Mouse (Mus musculus) spleen, adult 2 months (tissue): ENCODE results near the gene Pdxp.

Experiments
- CTCF ChIP-seq: fragments of 200-500 bp; IDR thresholded peaks from 2 replicates; pipeline ENCODE4 v1.5.1; 2011; ENCODE audit warnings: mild to moderate bottlenecking, inconsistent platforms; ENCODE audit not compliant: insufficient read depth, insufficient read length, insufficient replicate concordance; ENCODE audit errors: extremely low read depth
- POLR2A ChIP-seq: fragments of 200-500 bp; IDR thresholded peaks from 2 replicates; pipeline ENCODE4 v1.6.1; 2011; ENCODE audit warnings: low read depth, low read length, inconsistent platforms

DNA sequence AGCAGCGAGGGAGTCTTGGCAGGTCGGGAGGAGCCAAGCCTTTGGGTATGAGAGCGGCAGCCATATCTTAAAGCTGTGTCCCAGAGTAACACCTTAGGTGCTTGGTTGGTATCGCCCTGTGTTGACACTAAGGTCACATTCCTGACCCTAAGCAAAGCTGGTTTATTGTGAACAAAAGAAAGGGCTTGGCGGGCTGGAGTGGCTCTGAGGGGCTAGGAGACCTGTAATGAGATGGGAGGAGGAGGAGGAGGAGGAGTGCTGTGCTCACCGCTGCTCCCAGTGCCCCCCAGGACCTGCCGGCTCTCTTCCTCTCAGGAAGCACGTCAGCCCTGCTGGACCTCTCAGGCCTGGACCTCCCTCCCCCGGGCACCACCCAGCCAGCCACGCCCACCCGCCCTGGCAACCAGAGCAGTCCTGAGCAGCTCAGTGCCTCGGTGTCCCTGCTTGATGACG lies 24.3 kb upstream of the Pdxp start:
- TF ChIP-seq CTCF (no peak), POLR2A (no peak)
